Mouse (Mus musculus) liver, embryonic 15.5 days (tissue): Measurements from ENCODE around the gene Mrps6. TPM values are rescaled to one million over a fixed set of nuclear protein-coding genes. Genes with fewer than 3 reads are reported as not detected.
A peak's percentile ranks its signal among the peaks of the same experiment; 100 is the strongest.

ENCODE experiments used
- ATAC-seq: fragments of 200-750 bp; cut with Nextera tagmentation; 2 replicates; pipeline ENCODE4 v1.8.0; 2017; ENCODE audit warnings: moderate number of reproducible peaks, mild to moderate bottlenecking, moderate library complexity; ENCODE audit not compliant: insufficient read depth
- H3K27ac ChIP-seq: fragments of 300-500 bp; sonication (generic); replicated peaks from 2 replicates; pipeline ENCODE4 v1.5.1; 2015; ENCODE audit warnings: mild to moderate bottlenecking, inconsistent platforms
- H3K27me3 ChIP-seq: fragments of 300-500 bp; sonication (generic); 2 replicates; pipeline ENCODE4 v1.6.1; 2015; ENCODE audit warnings: mild to moderate bottlenecking, inconsistent platforms
- H3K36me3 ChIP-seq: fragments of 300-500 bp; sonication (generic); replicated peaks from 2 replicates; pipeline ENCODE4 v1.6.1; 2015; ENCODE audit warnings: moderate library complexity, mild to moderate bottlenecking, inconsistent platforms
- H3K4me1 ChIP-seq: fragments of 300-500 bp; sonication (generic); replicated peaks from 2 replicates; pipeline ENCODE4 v1.6.1; 2015; ENCODE audit warnings: inconsistent platforms
- H3K4me2 ChIP-seq: fragments of 300-500 bp; sonication (generic); 2 replicates; pipeline ENCODE4 v1.6.1; 2015; ENCODE audit warnings: moderate library complexity, mild to moderate bottlenecking, inconsistent platforms
- H3K4me3 ChIP-seq: fragments of 300-500 bp; sonication (generic); replicated peaks from 2 replicates; pipeline ENCODE4 v1.5.1; 2015; ENCODE audit warnings: mild to moderate bottlenecking, inconsistent platforms
- H3K9ac ChIP-seq: fragments of 300-500 bp; sonication (generic); 2 replicates; pipeline ENCODE4 v1.6.1; 2015; ENCODE audit warnings: moderate library complexity, mild to moderate bottlenecking, inconsistent platforms
- H3K9me3 ChIP-seq: fragments of 300-500 bp; sonication (generic); replicated peaks from 2 replicates; pipeline ENCODE4 v1.6.1; 2016; ENCODE audit warnings: inconsistent platforms
- WGBS: fragments of 180-500 bp; shearing (Covaris S2); methylation state at CpG from one replicate; pipeline ENCODE4 v1.1.7; 2015; ENCODE audit warnings: mixed read lengths; ENCODE audit not compliant: insufficient replicate concordance; 5-methylcytosine and 5-hydroxymethylcytosine counted together
- polyA plus RNA-seq: library from polyadenylated mRNA; unstranded; fragments of >200 nt; fragmentation: Nextera tagmentation; extraction: Ambion mirVana; gene quantifications from 2 replicates; pipeline ENCODE4 v1.2.1, GENCODE M21; 2015

Gene Mrps6
- polyA plus RNA-seq, 1 experiment from 2014 or later, result 32.8 TPM

DNA sequence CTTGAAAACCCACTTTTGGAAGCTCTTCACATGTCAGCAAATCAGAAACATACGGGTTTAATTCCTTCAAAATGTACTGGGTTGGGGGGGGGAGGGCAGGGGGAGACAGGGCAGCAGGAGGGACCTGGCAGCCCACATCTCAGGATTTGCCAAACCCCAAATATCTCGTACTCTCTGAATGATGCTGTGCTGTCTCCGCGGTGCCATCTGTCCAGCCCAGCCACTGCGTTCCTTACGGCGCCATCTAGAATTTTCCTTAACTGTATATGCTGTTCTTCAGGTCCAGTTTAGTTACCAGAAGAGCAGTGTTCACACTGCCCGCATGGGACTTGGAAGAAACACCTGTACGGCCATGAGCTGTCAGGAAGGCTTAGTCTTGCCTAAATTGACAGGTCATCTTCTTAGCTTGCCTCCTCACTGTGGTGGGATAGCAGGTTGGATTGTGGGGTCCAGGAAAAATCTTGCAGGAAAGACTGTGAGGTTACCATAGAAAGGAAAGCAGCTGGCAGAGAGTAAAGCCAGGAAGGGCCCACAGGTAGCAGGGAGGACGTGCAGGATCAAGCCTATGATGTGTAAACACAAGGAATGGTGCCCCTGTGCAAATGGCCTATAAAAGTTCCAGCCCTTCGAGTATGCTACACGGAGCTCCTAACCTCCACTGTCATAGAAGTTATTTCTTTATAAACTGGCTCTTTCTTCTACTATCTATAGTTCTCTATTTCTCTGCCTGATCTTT is 89.7 kb downstream of the Mrps6 start:
- Histone ChIP-seq H3K36me3 (no peaks in the 10 kb centered on the region), H3K9ac (no peak overlapping the region), H3K27ac (no peak overlapping the region), H3K27me3 (no peaks in the 10 kb centered on the region; the same call in 1 of the 2 replicates), H3K4me1 (no peaks in the 10 kb centered on the region), H3K4me3 (no peak overlapping the region), H3K9me3 (no peaks in the 10 kb centered on the region), H3K4me2 (no peak overlapping the region)
- ATAC-seq, result no peak
- WGBS, result 76% methylated on average over 12 of the region's 12 CpGs

DNA sequence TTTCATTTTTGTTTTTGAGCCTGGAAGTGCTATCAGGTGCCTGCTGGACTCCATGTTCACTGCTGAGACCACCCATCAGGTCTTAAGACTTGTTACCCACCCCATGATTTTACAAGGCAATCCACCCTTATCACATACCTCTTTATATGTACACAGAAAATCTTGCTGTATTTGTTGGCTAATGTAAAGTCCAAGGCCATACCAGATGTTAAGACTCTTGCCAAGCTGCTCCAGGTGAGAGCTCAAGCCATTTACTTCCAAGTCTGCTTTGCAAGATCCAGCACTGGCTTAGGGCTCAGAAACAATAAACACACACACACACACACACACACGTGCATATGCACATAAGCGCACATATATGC is 90.3 kb downstream of the Mrps6 start:
- H3K27ac ChIP-seq, result no peak overlapping the region
- no peak overlapping the region for H3K4me3 ChIP-seq
- H3K4me2 ChIP-seq, result no peak overlapping the region
- WGBS, result 67% methylated on average over 2 of the region's 2 CpGs
- no peaks in the 10 kb centered on the region for H3K36me3 ChIP-seq
- no peaks in the 10 kb centered on the region; the same call in 1 of the 2 replicates for H3K27me3 ChIP-seq
- H3K4me1 ChIP-seq, result no peaks in the 10 kb centered on the region
- no peak for ATAC-seq
- H3K9me3 ChIP-seq, result no peaks in the 10 kb centered on the region
- H3K9ac ChIP-seq, result no peak overlapping the region

DNA sequence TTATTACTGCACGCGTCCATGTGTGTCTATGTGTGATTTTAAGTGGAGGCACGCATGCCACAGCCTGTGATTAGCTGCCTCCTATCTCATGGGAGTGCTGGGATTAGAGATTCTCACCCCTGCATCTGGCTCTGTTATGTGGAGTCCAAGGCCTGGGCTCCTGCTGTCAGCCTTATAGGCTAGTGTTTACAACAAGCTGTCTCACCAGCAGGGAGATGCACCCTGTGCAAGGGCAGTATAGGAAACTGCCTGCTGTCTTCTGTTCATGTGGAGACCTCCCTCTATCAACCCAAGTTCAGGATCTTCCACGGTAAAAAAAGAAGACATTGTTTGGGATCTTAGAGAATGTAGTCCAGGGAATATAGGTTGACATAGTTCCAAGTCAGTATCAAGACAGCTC is 92.9 kb downstream of the Mrps6 start:
- ATAC-seq, result no peak
- Histone ChIP-seq H3K36me3 (no peaks in the 10 kb centered on the region), H3K4me2 (no peak overlapping the region), H3K4me3 (no peak overlapping the region), H3K27ac (no peak overlapping the region), H3K9me3 (no peaks in the 10 kb centered on the region), H3K9ac (no peak overlapping the region), H3K27me3 (no peaks in the 10 kb centered on the region; the same call in 1 of the 2 replicates), H3K4me1 (no peaks in the 10 kb centered on the region)
- 58% methylated on average over 4 of the region's 4 CpGs for WGBS

DNA sequence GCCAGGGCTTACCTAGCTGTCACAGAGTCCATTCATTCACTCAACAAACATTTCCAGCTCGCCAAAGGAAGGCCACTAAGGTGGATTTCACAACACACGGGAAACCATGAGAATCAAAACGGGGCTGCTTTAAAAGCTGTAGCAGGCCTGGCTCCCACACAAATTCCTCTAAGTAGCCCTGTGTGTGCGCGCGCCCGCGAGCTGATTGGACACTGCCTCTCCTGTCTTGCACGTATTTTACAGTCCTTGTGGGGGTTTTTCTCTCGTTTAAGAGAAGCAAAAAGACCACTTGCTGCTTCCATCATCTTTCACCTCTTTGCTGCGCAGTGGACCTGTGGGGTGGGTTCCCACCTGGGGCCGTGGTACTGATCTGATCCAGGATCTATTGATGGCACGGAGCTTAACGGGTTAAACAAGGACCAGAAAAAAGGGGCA is 100.0 kb downstream of the Mrps6 start:
- H3K27ac ChIP-seq, result peak overlapping the region; percentile 78
- WGBS, result 9% methylated on average over 14 of the region's 14 CpGs
- peaks cover 27% of the 10 kb centered on the region for H3K27me3 ChIP-seq
- peak overlapping the region; percentile 32 for H3K4me3 ChIP-seq
- no peaks in the 10 kb centered on the region for H3K4me1 ChIP-seq
- peak; percentile 50 for ATAC-seq
- no peak overlapping the region for H3K9ac ChIP-seq
- H3K36me3 ChIP-seq, result no peaks in the 10 kb centered on the region
- peak overlapping the region; percentile 52 for H3K4me2 ChIP-seq
- H3K9me3 ChIP-seq, result no peaks in the 10 kb centered on the region

DNA sequence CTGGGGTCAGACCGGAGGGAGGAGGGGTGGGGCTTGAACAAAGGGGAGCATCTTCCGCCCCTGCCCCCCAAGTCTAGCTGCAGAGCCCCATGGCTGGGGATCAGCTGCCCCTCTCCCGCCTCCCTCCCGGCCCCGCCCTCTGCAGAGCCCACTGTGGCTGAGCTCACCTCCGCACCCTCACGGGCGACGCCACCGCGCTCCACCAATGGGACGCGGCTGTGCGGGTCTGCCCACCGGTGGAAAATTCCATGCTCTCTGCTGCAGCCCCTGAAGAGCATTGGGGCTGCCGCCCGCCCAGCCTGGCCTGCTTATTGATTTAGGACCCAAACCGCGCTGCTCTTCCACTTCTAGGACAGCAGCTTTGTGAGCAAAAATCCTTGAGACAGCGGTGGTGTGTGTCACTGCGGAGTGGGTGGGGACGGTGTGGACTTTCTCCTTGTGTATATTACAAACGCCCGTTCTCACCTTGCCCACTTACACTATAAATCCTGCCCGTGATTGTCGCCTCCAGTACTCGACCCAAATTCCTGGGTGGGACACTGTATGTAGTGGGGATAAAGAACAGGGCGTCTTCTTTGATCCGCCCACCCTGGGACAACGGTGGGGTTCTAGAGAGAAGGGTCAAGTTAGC is 100.5 kb downstream of the Mrps6 start:
- H3K9ac ChIP-seq, result no peak overlapping the region
- 3% methylated on average over 30 of the region's 30 CpGs for WGBS
- H3K9me3 ChIP-seq, result no peaks in the 10 kb centered on the region
- ATAC-seq, result peak; percentile 79
- no peaks in the 10 kb centered on the region for H3K36me3 ChIP-seq
- peak overlapping the region; percentile 78 for H3K27ac ChIP-seq
- H3K4me2 ChIP-seq, result peak overlapping the region; percentile 52
- no peaks in the 10 kb centered on the region for H3K4me1 ChIP-seq
- peak overlapping the region; percentile 32 for H3K4me3 ChIP-seq
- peaks cover 27% of the 10 kb centered on the region for H3K27me3 ChIP-seq

DNA sequence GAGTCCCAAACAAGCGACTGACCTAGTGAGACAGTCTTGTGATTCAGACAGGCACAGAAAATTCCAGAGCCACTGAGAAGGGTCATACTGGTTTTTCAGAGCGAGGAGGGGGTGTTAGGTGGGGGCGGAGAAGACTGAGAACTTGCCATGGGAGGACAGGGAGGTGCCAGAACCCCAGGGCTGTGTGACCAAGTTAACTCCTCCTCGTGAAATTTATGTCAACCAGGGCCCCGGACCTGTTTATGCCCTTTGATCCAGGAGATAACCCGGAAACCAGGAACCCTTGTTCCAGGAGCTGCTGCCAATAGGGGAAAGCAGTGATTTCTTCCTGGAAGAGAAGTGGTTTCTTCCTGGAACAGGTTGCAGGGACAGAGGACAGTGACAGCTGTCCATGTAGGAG is 101.0 kb downstream of the Mrps6 start:
- Histone ChIP-seq H3K9me3 (no peaks in the 10 kb centered on the region), H3K27me3 (peaks cover 27% of the 10 kb centered on the region), H3K9ac (no peak overlapping the region), H3K36me3 (no peaks in the 10 kb centered on the region), H3K4me2 (peak overlapping the region; percentile 52; the same call in 1 of the 2 replicates), H3K27ac (peak overlapping the region; percentile 78), H3K4me3 (0 out of 2 replicates have a peak overlapping the region, but pooled peaks have one; percentile 32), H3K4me1 (no peaks in the 10 kb centered on the region)
- ATAC-seq, result 0 out of 2 replicates have a peak, but pooled peaks have one; percentile 39
- WGBS, result 23% methylated on average over 6 of the region's 6 CpGs

Other genes with a start within 250 kb of the Mrps6 start
- gene Gm49711, start within 50 bp of the Mrps6 start, polyA plus RNA-seq, result not detected in 2 replicates
- gene Slc5a3, start 52 bp downstream of the Mrps6 start, polyA plus RNA-seq, result 0.85 and 1.1 TPM in 2 replicates
- gene Kcne2, start 234.1 kb downstream of the Mrps6 start, polyA plus RNA-seq, result not detected in 2 replicates
- 36.4 and 42.4 TPM in 2 replicates for gene Smim11, start 243.0 kb downstream of the Mrps6 start, polyA plus RNA-seq